Mouse (Mus musculus) C2C12 (cell line): ENCODE results near the gene Ifi203.
"Not testable (repeated sequence)": the region's sequence is repeated elsewhere in the genome, so short reads cannot be mapped to it uniquely, and the experiment has no call there.

Experiments used
- MYOD1 ChIP-seq: IDR thresholded peaks from one replicate; pipeline ENCODE4 v1.6.1; 2011; ENCODE audit warnings: low read depth; ENCODE audit not compliant: control insufficient read depth, insufficient read length
- MYOG ChIP-seq: IDR thresholded peaks from one replicate; pipeline ENCODE4 v1.6.1; 2011; ENCODE audit not compliant: control insufficient read depth, insufficient read length; ENCODE audit errors: extremely low read depth

DNA sequence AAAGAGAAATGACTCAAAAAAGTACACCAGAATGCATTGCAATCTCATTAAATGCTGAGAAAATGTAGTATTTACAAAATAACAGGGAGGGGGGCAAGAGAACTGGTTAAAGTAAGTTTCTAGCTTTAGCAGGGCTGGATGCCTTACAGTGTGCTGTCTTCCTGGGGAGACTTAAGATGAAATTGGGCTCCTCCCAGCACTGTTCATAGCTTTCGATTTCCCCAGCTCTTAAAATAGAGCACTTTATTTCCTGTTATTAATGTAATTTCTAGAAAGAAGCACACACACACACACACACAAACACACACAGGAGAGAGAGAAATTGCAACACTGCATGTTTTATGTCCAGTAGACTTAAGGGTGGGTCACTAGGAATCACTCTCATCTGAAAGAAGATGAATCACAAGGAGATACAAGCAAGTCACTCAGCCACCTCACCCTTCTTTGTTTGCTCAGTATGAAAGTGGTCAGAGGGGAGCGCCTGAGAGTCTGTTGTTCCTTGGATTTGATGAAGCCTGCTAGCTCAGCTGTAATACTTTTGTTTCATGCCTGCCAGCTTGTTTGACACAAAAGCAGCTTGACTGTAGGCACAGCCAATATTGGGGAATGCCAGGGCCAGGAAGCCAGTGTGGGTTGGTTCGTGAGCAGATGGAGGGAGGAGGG is 62.3 kb downstream of the Ifi203 start:
- not testable (repeated sequence) for TF ChIP-seq MYOG, MYOD1
